Mouse (Mus musculus) left cerebral cortex, postnatal 10 days (tissue): ENCODE measurements at regions not wholly inside any gene's neighbourhood (a gene's known extent, or its start where the extent isn't known, plus 50 kb on each side); places are given as distances from the start of the nearest gene placed in this dataset.

Experiments
- DNase-seq, 2 experiments: peaks; one replicate each; pipeline ENCODE4 v3.0.0; 2021 to 2022; ENCODE audit warnings: low spot score in 2 of 2, mixed read lengths in 1 of 2; ENCODE audit errors: extremely low spot score in 1 of 2
- intact Hi-C: fragments of 180-260 bp; cut with DNase I; formaldehyde crosslinking; loops from one replicate; pipeline ENCODE4 v1.15.1; 2025

DNA sequence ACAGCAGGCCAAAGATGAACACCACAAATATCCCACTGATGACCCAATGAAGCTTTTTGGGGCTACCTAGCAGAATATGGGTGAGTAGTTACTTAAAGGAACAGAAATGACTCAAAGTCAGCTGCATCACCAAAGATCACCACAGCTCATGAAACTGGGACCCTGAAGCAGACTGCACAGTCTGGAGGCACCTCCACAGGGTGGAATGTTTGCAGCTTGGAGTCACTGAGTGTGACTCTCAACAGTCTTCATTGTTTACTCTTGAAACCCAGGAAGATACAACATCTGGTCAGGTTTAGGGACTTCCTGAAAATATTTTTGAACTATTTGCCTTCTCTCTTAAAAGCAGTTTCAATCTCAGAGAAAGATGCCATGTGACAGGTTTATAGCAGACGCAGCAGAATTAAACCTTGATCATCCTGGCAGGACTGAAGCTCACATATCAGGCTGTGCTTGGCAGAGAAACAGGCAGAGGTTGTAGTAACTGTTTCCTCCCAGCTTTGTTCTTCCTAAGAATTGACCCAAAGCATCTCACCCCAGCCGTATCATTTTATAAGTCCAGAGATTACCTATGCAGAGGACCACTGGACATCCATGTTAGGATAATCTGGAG is 944.1 kb upstream of the Adgrl4 start:
- no peak for DNase-seq
- intact Hi-C loops: no loop called here

DNA sequence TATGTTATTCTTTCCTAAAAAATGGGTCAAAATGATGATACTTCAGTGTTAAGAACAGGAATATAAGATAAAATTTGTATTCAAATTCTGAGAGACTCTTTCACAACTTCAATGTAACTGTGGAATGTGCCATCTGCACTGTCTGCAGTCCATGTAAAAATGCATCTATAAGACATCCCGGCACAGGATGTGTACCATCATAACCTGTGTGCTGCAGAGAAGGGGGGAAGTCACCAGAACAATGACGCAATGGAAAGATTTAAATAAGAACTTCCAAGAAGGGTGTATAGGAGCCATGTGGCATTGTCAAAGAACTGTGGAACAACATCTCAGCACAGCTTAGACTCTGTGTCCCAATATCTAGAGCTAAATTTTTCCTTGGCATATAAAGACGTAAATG is 906.7 kb upstream of the Adgrl4 start:
- DNase-seq: no peak
- intact Hi-C loops: no loop called here

DNA sequence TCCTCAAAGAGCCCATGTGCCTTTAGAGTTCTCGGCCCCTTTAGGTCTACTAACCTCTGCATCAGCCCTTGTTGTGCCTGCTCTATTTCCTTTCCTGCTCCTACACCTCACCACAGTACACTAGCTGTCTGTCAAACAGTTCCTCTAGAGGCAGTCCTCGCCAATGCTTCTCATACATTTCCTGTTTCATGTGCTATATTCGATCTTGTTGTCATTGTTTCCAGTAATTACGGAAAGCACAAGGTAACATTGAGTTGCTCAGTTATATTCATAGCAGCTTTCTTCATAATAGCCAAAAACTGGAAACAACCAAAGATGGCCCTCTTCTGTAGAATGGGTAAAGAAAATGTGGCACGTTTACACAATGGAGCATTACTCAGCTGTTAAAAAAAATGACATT is 894.6 kb upstream of the Adgrl4 start:
- no peak for DNase-seq
- intact Hi-C loops: no loop called here

DNA sequence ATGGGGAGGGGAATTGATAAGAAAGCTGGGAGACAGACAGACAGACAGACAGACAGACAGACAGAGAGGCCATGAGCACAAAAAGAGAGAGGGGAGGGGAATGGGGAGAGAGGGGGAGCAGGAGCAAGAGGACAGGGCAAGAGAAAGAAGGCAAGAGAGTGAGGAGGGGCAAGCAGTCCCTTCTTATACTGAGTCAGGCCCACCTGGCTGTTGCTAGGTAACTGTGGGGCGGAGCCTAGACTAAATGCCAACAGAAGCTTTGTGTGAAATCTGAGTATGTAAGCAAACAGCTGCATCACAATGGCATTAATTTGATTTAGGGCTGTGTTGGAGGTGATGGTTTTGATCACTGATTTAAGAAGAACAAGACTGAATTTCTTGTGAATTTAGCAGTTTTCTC is 849.2 kb upstream of the Adgrl4 start:
- intact Hi-C loops: no loop called here
- DNase-seq: no peak

DNA sequence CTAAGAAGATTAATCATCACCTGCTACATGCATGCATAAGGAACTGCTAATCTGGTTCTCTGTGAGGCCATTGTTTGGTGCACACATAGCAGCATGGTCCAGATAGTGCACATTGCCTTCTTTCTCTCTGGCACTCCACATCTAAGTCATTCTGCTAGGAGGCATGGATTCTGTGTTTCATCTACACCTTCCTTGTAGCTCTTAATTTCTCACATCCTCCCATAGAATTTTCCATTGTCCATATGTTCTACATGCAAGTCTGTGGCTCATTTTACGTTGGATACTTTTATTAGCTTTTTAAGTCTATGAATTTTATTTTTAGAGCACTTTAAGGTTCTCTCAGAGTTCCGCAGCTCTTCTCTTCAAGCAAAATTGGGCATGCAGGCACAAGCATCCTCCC is 846.7 kb upstream of the Adgrl4 start:
- no peak for DNase-seq
- intact Hi-C loops: no loop called here

DNA sequence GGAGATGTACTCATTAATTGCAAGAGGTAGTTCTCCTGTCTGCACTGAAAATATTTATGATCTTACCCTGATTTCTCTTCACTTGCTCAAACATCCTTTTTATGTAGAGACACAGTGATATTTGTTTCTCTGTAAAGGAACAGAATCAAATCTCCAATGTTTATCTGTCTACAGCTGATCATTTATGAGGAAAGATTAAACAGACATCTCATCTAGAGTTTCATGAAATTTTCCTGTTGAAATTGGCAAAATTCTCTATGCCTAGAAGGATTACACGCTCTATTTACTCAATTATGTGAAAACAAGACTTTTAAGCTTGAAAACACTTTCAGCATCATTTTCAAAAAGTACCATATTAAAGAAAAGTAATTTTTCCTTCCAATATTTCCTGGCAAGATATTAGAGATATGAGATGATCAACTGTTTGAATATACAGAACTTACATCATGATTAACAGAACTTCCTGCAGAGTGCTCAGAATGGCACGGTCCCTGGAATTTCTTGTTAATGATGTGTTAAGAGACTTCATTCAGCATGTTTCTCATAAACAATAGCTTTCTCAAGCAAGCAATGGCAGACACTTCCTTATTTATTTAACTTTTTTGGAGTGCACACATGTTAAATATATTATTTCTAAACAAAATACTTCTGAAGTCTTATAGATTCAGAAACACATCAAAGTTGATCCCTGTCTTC is 834.1 kb upstream of the Adgrl4 start:
- DNase-seq: no peak
- intact Hi-C loops: no loop called here

DNA sequence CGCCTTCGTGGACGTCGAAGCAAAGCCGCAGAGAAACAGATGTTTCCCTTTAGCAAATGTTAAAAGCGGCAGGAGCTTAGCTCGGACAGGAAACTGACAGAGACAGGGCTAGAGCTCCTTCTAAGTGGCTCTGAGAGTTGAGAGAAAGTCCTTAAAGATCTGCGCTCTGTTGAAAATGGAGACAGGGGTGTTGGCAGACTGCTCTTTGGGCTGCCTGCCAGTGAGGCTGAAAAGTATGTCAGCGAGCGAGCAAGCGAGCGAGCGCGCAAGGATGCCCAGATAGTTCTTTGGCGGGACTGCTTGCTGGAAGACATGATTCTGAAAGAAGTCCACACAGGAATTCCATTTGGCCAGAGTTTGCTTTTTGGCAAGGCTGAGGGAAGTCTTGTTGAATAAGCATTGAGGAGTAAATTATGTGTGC is 827.0 kb upstream of the Adgrl4 start:
- intact Hi-C loops: no loop called here
- DNase-seq: peak; percentile 63 to 81

DNA sequence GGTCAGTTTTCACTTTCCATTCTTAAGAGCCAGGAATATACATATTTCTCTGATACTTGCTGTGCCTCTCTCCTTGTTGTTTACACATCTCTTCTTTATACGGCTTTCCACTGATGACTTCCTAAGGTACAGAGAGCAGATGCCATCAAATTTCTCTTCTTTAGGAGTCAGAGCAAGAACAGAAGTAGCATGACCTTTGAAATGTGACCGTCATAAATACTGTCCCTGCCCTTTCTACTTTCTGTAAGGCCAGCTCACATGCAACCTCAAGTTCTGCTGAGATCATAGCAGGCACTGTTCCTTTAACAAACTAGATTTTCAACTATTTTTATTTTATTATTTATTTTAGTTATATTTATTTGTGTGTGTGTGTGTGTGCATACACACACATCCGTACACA is 800.1 kb upstream of the Adgrl4 start:
- no peak for DNase-seq
- intact Hi-C loops: no loop called here

DNA sequence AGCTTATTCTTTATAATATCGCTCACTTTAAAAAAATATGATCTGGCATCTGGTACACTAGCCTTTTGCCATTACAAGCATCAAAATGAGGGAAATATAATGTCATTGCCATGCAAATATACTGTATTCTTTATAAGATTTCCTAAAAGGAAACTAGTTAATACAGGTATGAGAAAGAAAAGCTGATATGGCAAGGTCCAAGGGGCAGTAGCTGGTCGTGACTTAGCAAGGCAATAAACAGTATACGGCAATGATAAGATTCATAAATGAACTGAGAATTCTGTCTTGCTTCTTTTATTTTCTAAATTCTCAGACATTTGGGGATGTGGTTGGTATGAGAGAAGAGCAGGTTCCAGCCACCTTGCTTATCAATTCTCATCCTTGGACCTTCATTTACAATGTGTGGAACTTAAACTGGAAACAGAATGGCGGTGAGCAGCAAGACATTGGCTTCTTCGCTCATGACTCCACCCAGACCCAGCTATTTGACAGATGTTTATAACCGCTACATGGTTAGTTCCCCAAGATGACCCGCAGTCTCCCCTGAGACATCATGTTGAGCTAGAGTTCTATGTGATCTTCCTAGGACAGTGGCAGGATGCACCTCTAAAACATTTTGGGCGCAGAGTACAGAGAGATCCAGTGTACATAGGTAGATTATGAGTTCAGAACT is 797.5 kb upstream of the Adgrl4 start:
- intact Hi-C loops: no loop called here
- DNase-seq: no peak

DNA sequence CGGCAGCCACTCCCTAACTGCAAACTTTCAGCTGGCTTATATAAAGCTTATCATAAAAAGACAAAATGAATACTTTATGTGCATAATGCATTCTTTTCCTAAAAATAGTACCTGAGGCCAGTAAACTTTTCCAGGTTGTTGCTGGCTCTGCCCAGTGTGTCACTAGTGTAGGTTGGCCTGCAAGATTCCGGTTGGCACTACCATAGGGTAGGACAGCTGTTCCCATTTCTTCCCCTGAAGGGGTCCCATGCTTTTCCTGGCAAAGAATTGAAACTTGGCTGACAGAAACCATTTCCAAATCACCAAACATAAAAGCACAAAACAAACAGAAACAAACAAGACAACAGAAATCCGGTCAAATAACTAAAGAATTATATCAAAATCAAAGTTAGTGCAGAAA is 789.6 kb upstream of the Adgrl4 start:
- intact Hi-C loops: no loop called here
- DNase-seq: no peak

DNA sequence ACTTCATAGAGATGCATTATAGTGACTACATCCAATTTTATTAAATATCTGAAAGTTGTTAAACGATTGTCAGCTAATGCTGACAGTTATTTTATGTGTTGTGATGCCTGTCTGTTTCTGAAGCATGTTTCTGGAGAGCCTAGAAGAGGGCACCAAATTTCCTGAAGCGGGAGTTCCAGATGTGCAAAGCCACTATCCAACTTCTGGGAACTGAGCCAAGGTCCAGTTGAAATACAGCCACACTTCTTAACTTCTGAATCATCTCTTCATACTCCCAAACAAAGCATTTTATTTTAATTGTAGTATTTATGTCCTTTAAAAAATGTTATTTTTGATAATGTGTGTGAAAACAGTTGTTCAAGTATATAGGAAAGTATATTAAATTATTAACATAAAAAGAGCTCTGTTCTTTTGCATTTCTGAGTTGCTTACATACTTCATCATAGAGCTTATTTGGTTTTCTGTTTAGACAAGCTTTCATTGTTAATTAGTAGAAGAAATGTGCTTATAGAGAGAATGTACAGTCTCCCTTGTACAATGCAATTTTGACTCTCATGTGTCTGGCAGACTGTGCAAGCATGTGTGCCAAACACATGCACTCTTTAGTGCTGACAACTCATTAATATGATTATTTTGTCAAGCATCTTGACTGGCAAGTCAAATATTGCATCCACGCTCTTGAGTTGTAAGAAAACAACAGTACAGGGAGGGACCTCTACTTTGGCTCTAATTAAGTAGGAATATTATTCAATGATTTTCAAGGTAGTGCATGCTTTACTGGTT is 787.7 kb upstream of the Adgrl4 start:
- no peak for DNase-seq
- intact Hi-C loops: no loop called here

DNA sequence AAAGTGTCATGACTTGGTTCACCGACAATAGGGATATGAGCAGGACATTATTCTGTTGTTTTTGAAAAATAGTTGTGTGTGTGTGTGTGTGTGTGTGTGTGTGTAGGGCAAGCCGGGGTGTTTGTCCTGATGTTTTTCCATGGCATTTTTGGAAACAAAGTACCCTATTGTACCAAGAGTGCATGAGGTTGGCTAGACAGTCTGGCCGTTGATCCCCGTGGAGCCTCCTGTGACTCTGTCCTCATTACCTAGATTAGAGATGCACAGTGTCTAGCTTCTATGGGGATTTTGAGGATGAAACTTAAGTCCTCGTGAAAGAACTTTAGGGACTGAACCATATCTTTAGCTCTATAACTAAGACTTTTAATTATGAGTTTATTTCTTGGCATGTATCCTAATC is 741.9 kb upstream of the Adgrl4 start:
- no peak for DNase-seq
- intact Hi-C loops: no loop called here

DNA sequence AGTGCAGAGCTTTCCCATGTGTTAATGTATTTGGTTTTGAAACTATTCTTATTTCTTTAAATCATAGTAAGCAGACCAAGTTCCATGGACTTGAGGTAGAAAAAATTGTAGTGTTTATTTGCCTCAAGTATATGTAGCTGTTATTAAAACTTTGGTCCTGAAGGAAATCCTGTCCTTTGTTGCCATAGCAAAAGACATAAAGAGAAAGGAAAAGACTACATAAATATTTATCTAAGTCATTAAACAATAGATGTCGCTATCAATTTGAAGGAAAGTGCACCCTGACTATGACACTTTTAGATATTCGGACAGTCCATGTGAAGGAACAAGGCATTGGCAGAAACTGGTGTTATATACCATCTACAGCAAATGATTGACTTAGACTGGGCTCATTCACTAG is 737.7 kb upstream of the Adgrl4 start:
- intact Hi-C loops: no loop called here

More for the DNA sequence above, 737.7 kb upstream of the Adgrl4 start:
- DNase-seq: no peak
